Mouse (Mus musculus) CH12.LX (cell line): ENCODE results near the gene Zc3h6. TPM values are rescaled to one million over a fixed set of nuclear protein-coding genes. Genes with fewer than 3 reads are reported as not detected.

Experiments used
- DNase-seq: peaks from one replicate; pipeline ENCODE4 v3.0.0-alpha.2; 2013; ENCODE audit errors: extremely low read depth
- H3K27ac ChIP-seq: 2 replicates; pipeline ENCODE4 v1.5.1; 2012; ENCODE audit warnings: low read depth, mild to moderate bottlenecking, control low read depth, moderate library complexity; ENCODE audit not compliant: insufficient read depth
- H3K27me3 ChIP-seq: replicated peaks from 2 replicates; pipeline ENCODE3; 2012; ENCODE audit warnings: inconsistent platforms
- H3K36me3 ChIP-seq, 2 experiments: replicated peaks in 1 of 2; 2 replicates each; pipeline versions ENCODE3 to v1.6.1; 2012; ENCODE audit warnings: inconsistent platforms in 1 of 2, low read length in 1 of 2, mild to moderate bottlenecking in 1 of 2, mixed read lengths in 1 of 2, moderate library complexity in 1 of 2; ENCODE audit not compliant: control insufficient read depth in 1 of 2, insufficient read depth in 1 of 2
- H3K4me1 ChIP-seq, 2 experiments: 2 replicates each; pipeline ENCODE4 v1.6.1; 2012; ENCODE audit warnings: inconsistent platforms in 1 of 2, moderate library complexity in 1 of 2; ENCODE audit not compliant: insufficient read depth in 2 of 2, control insufficient read depth in 1 of 2
- H3K4me2 ChIP-seq: 2 replicates; pipeline ENCODE4 v1.6.1; 2012; ENCODE audit warnings: low read depth, mild to moderate bottlenecking, control low read depth; ENCODE audit not compliant: poor library complexity, insufficient read depth, severe bottlenecking
- H3K4me3 ChIP-seq, 3 experiments: fragments of 150-350 bp in 1 of 3; sonication (generic) in 1 of 3; replicated peaks in 1 of 3; 2 replicates each; pipeline versions ENCODE3 to v1.5.1; 2011 to 2012; ENCODE audit warnings: low read depth in 2 of 3, low read length in 2 of 3, mild to moderate bottlenecking in 2 of 3, moderate library complexity in 2 of 3, control low read depth in 1 of 3, improper control_type of control experiment in 1 of 3, inconsistent platforms in 1 of 3, mixed read lengths in 1 of 3; ENCODE audit not compliant: poor library complexity in 1 of 3
- H3K79me2 ChIP-seq: replicated peaks from 2 replicates; pipeline ENCODE4 v1.6.1; 2012; ENCODE audit warnings: mild to moderate bottlenecking, moderate library complexity; ENCODE audit not compliant: control insufficient read depth, poor library complexity, insufficient read depth, severe bottlenecking; ENCODE audit errors: extremely low read depth
- H3K9ac ChIP-seq: 2 replicates; pipeline ENCODE4 v1.6.1; 2012; ENCODE audit warnings: low read depth, mild to moderate bottlenecking, control low read depth, moderate library complexity; ENCODE audit not compliant: insufficient read depth
- H3K9me3 ChIP-seq: replicated peaks from 2 replicates; pipeline ENCODE3; 2012; ENCODE audit warnings: low read length, inconsistent platforms, mixed read lengths
- CHD2 ChIP-seq: IDR thresholded peaks from 2 replicates; pipeline ENCODE4 v1.6.1; 2011; ENCODE audit warnings: low read length, improper control_type of control experiment
- EP300 ChIP-seq: IDR thresholded peaks from 2 replicates; pipeline ENCODE4 v1.6.1; 2011; ENCODE audit warnings: low read length, improper control_type of control experiment
- ETS1 ChIP-seq: conservative IDR thresholded peaks from 2 replicates; pipeline ENCODE4 v1.6.1; 2012; ENCODE audit warnings: low read depth, mild to moderate bottlenecking, inconsistent platforms, low read length, improper control_type of control experiment, moderate library complexity
- JUN ChIP-seq: IDR thresholded peaks from 2 replicates; pipeline ENCODE4 v1.6.1; 2011; ENCODE audit warnings: low read depth, mild to moderate bottlenecking, low read length, improper control_type of control experiment, moderate library complexity; ENCODE audit not compliant: insufficient read depth
- KAT2A ChIP-seq: IDR thresholded peaks from 2 replicates; pipeline ENCODE4 v1.6.1; 2012; ENCODE audit warnings: low read length, improper control_type of control experiment, inconsistent platforms; ENCODE audit not compliant: insufficient replicate concordance
- MAFK ChIP-seq: IDR thresholded peaks from 2 replicates; pipeline ENCODE4 v1.6.1; 2011; ENCODE audit warnings: low read length, improper control_type of control experiment; ENCODE audit not compliant: insufficient replicate concordance
- MAX ChIP-seq: IDR thresholded peaks from 2 replicates; pipeline ENCODE4 v1.6.1; 2011; ENCODE audit warnings: low read length, improper control_type of control experiment
- MAZ ChIP-seq: IDR thresholded peaks from 2 replicates; pipeline ENCODE4 v1.6.1; 2012; ENCODE audit warnings: low read depth, mild to moderate bottlenecking, inconsistent platforms, low read length, improper control_type of control experiment, moderate library complexity
- MXI1 ChIP-seq: IDR thresholded peaks from 2 replicates; pipeline ENCODE4 v1.6.1; 2011; ENCODE audit warnings: mild to moderate bottlenecking, low read depth, low read length, improper control_type of control experiment
- NRF1 ChIP-seq: IDR thresholded peaks from 2 replicates; pipeline ENCODE4 v1.6.1; 2014; ENCODE audit warnings: low read depth, mild to moderate bottlenecking, inconsistent platforms, low read length, improper control_type of control experiment, moderate library complexity
- PAX5 ChIP-seq: IDR thresholded peaks from 2 replicates; pipeline ENCODE4 v1.6.1; 2012; ENCODE audit warnings: low read length, inconsistent platforms, mixed read lengths
- POLR2AphosphoS2 ChIP-seq: IDR thresholded peaks from 2 replicates; pipeline ENCODE4 v1.6.1; 2011; ENCODE audit warnings: low read depth, low read length, improper control_type of control experiment
- RAD21 ChIP-seq: IDR thresholded peaks from 2 replicates; pipeline ENCODE4 v1.6.1; 2011; ENCODE audit warnings: low read depth, mild to moderate bottlenecking, low read length, improper control_type of control experiment, moderate library complexity
- RCOR1 ChIP-seq: conservative IDR thresholded peaks from 2 replicates; pipeline ENCODE4 v1.6.1; 2012; ENCODE audit warnings: low read depth, mild to moderate bottlenecking, inconsistent platforms, low read length, improper control_type of control experiment
- SIN3A ChIP-seq: IDR thresholded peaks from 2 replicates; pipeline ENCODE4 v1.6.1; 2012; ENCODE audit warnings: low read length, improper control_type of control experiment, inconsistent platforms
- TBP ChIP-seq: conservative IDR thresholded peaks from 2 replicates; pipeline ENCODE4 v1.6.1; 2011; ENCODE audit warnings: low read depth, low read length, improper control_type of control experiment
- USF1 ChIP-seq: IDR thresholded peaks from 2 replicates; pipeline ENCODE4 v1.6.1; 2014; ENCODE audit warnings: low read depth, mild to moderate bottlenecking, inconsistent platforms, low read length, improper control_type of control experiment
- USF2 ChIP-seq: conservative IDR thresholded peaks from 2 replicates; pipeline ENCODE4 v1.6.1; 2011; ENCODE audit warnings: low read depth, low read length, improper control_type of control experiment
- ZC3H11A ChIP-seq: IDR thresholded peaks from 2 replicates; pipeline ENCODE4 v1.6.1; 2012; ENCODE audit warnings: low read depth, mild to moderate bottlenecking, inconsistent platforms, low read length, improper control_type of control experiment
- ZKSCAN1 ChIP-seq: IDR thresholded peaks from 2 replicates; pipeline ENCODE4 v1.6.1; 2012; ENCODE audit warnings: low read depth, inconsistent platforms, low read length, improper control_type of control experiment, borderline replicate concordance
- ZMIZ1 ChIP-seq: IDR thresholded peaks from 2 replicates; pipeline ENCODE4 v1.6.1; 2012; ENCODE audit warnings: low read depth, mild to moderate bottlenecking, inconsistent platforms, low read length, improper control_type of control experiment
- dilution Hi-C: fragments of 300-500 bp; cut with MboI; formaldehyde crosslinking; loops from 2 replicates; pipeline ENCODE4 v1.14.3; 2020; ENCODE audit warnings: low sequenced_read_pairs; ENCODE audit not compliant: extremely low pct_unique_long_range_greater_than_20kb, extremely low pct_ligation_motif_present
- in situ Hi-C: fragments of 300-500 bp; cut with MboI; formaldehyde crosslinking; loops from 3 replicates; pipeline ENCODE4 v1.14.3; 2019; ENCODE audit warnings: low sequenced_read_pairs, low pct_ligation_motif_present, low pct_unique_long_range_greater_than_20kb, mixed read lengths
- polyA plus RNA-seq: library from polyadenylated mRNA; unstranded; fragments of >175 nt; gene quantifications from 2 replicates; pipeline ENCODE4 v1.2.1, GENCODE M21; 2012; ENCODE audit warnings: low read depth; ENCODE audit not compliant: insufficient read length
- total RNA-seq, 2 experiments: library from RNA; depleted of rRNA; stranded (reverse); fragments of 300-350 nt in 1 of 2; fragments of >200 nt in 1 of 2; gene quantifications; 2 replicates each; pipeline ENCODE4 v1.2.3; 2012 to 2014

The Zc3h6 gene
- total and polyA plus RNA-seq, 3 experiments: 0.59 to 0.72 (median 0.64) TPM

GRCm38 (mm10) chr2:129046846-129047196 lies 79.6 kb downstream of the Zc3h6 start:
- TF ChIP-seq MAZ: no peak
- TF ChIP-seq JUN: no peak
- no peak for TF ChIP-seq MAFK
- TF ChIP-seq PAX5: no peak
- Histone ChIP-seq H3K79me2 (no peaks in the 10 kb centered on the region), H3K4me3 (no peak overlapping the region), H3K9me3 (no peaks in the 10 kb centered on the region), H3K27ac (no peak overlapping the region), H3K4me1 (no peaks in the 10 kb centered on the region), H3K4me2 (no peak overlapping the region), H3K9ac (no peak overlapping the region), H3K27me3 (no peaks in the 10 kb centered on the region), H3K36me3 (no peaks in the 10 kb centered on the region)
- in situ Hi-C loops: no loop called here
- dilution Hi-C loops: no loop called here
- DNase-seq: no peak

GRCm38 (mm10) chr2:129047811-129048210 lies 80.6 kb downstream of the Zc3h6 start, which contains the start of gene Vinac1:
Gene Vinac1, minus strand, starts transcription at chr2:129048172.
- Histone ChIP-seq H3K4me3 (no peak within 1 kb of the TSS), H3K9me3 (no peaks in the 10 kb centered on the region), H3K4me2 (no peak within 1 kb of the TSS), H3K36me3 (no peaks in the 10 kb centered on the region), H3K79me2 (no peaks in the 10 kb centered on the region), H3K27ac (no peak within 1 kb of the TSS), H3K9ac (no peak within 1 kb of the TSS), H3K27me3 (no peaks in the 10 kb centered on the region), H3K4me1 (no peaks in the 10 kb centered on the region; a peak in 1 of 4 replicates)
- no peak for DNase-seq
- in situ Hi-C loops: no loop called here
- dilution Hi-C loops: no loop called here
- no peak for TF ChIP-seq USF1
- TF ChIP-seq USF2: no peak
- TF ChIP-seq NRF1: no peak
- TF ChIP-seq ZC3H11A: no peak
- no peak for TF ChIP-seq PAX5
- no peak for TF ChIP-seq MAX
- no peak for TF ChIP-seq EP300
- no peak for TF ChIP-seq ETS1
- no peak for TF ChIP-seq POLR2AphosphoS2
- no peak for TF ChIP-seq MXI1
- no peak for TF ChIP-seq ZMIZ1
- TF ChIP-seq SIN3A: no peak
- no peak for TF ChIP-seq TBP
- no peak for TF ChIP-seq KAT2A
- no peak for TF ChIP-seq ZKSCAN1
- no peak for TF ChIP-seq RAD21
- no peak for TF ChIP-seq CHD2
- TF ChIP-seq RCOR1: no peak
